Mouse (Mus musculus) c-Kit-negative CD71-positive TER-119-positive erythroid progenitor cells, embryonic 14.5 days (primary cell): ENCODE data around the gene Hpgd.
"Not testable (repeated sequence)": the region's sequence is repeated elsewhere in the genome, so short reads cannot be mapped to it uniquely, and the experiment has no call there.

ENCODE experiments used
- DNase-seq: peaks from one replicate; pipeline ENCODE4 v3.0.0-alpha.2; 2013; ENCODE audit warnings: low read depth, low spot score

The Hpgd gene

GRCm38 (mm10) chr8:56294373-56294877, at the start of gene Hpgd:
Gene Hpgd (plus strand): TSS chr8:56294585.
- no peak for DNase-seq

- not testable (repeated sequence) for DNase-seq
These were observed 42.7 kb upstream of the Hpgd start for GRCm38 (mm10) chr8:56251728-56252127.

GRCm38 (mm10) chr8:56252314-56252713, 42.1 kb upstream of the Hpgd start:
- DNase-seq, result no peak

- DNase-seq, result no peak
These were observed 33.2 kb upstream of the Hpgd start for GRCm38 (mm10) chr8:56261190-56261589.

- DNase-seq, result no peak
These were observed 24.4 kb upstream of the Hpgd start for GRCm38 (mm10) chr8:56269687-56270663.

- no peak for DNase-seq
These were observed 21.5 kb upstream of the Hpgd start for GRCm38 (mm10) chr8:56272934-56273333.

GRCm38 (mm10) chr8:56275316-56275715, 19.1 kb upstream of the Hpgd start:
- DNase-seq, result no peak

- DNase-seq, result no peak
These were observed 16.4 kb upstream of the Hpgd start for GRCm38 (mm10) chr8:56277810-56278528.

- DNase-seq, result no peak
These were observed 15.8 kb upstream of the Hpgd start for GRCm38 (mm10) chr8:56278545-56279063.

- DNase-seq, result no peak
These were observed 10.4 kb upstream of the Hpgd start for GRCm38 (mm10) chr8:56283936-56284335.

- DNase-seq, result no peak
These were observed 9.4 kb upstream of the Hpgd start for GRCm38 (mm10) chr8:56284957-56285356.

- DNase-seq, result no peak
These were observed 7.7 kb upstream of the Hpgd start for GRCm38 (mm10) chr8:56286717-56287116.

GRCm38 (mm10) chr8:56287370-56288072, 6.9 kb upstream of the Hpgd start:
- DNase-seq, result no peak

GRCm38 (mm10) chr8:56292318-56292717, 2.1 kb upstream of the Hpgd start:
- DNase-seq, result no peak

- no peak for DNase-seq
These were observed 905 bp upstream of the Hpgd start for GRCm38 (mm10) chr8:56293480-56293879.

GRCm38 (mm10) chr8:56294886-56295555, 636 bp downstream of the Hpgd start:
- no peak for DNase-seq

- no peak for DNase-seq
These were observed 5.0 kb downstream of the Hpgd start for GRCm38 (mm10) chr8:56299421-56299820.

- DNase-seq, result not testable (repeated sequence)
These were observed 6.9 kb downstream of the Hpgd start for GRCm38 (mm10) chr8:56301303-56301702.

GRCm38 (mm10) chr8:56304595-56304994, 10.2 kb downstream of the Hpgd start:
- DNase-seq, result no peak

GRCm38 (mm10) chr8:56313622-56314021, 19.2 kb downstream of the Hpgd start:
- DNase-seq, result no peak

- DNase-seq, result no peak
These were observed 20.8 kb downstream of the Hpgd start for GRCm38 (mm10) chr8:56315189-56315588.
